Mouse (Mus musculus) neutrophil, adult 59 days (primary cell): ENCODE results near the gene Grm2. TPM values are rescaled to one million over a fixed set of nuclear protein-coding genes. Genes with fewer than 3 reads are reported as not detected.

Source experiments
- total RNA-seq, 2 experiments: library from RNA; stranded (reverse); gene quantifications; 1 replicate in 1 of 2; 2 replicates in 1 of 2; pipeline ENCODE4 v1.2.4; 2023

Gene Grm2
- not detected for total RNA-seq

DNA sequence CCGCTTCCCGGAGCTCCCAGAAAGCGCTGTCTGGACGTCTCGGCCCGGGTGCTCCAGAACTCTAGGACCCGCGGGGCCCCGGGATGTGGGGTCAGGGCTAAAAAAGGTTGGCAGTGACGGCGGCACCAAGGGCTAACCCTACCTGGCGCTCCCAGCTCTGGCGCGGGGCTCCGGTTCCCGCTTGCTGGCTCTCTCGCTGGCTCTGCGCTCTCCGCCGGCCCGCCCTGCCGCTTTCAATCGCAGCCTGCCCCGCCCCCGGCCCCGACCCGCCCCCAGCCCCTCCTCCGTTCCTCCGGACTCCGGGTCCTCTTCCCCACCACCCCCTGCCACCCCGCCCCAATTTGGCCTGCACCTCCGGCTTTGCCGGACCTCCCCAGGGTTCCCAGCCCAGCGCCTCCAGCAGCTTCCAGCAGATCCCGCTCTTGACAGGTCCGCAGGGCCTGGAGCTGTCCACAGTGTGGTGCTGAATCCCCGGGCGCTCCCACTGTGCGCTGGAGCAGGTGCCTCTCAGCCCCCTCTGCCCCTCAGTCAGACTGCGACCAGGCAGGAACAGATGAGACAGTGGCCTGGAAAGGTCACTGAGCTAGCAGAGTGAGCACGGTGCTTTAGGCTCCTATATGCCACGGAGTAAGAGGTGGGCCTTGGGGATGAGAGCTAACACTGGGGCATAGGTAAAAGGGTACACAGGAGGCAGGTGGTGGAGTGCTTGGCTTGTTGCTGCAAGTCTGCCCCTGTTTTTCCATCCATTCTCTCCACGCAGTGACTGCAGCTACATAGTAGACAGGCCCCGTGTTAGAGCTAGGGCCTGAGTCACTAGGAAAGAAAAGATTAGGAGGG, at the start of gene Grm2:
Grm2 (minus strand) TSS at position 199 of the 837 bp plus-strand sequence.

DNA sequence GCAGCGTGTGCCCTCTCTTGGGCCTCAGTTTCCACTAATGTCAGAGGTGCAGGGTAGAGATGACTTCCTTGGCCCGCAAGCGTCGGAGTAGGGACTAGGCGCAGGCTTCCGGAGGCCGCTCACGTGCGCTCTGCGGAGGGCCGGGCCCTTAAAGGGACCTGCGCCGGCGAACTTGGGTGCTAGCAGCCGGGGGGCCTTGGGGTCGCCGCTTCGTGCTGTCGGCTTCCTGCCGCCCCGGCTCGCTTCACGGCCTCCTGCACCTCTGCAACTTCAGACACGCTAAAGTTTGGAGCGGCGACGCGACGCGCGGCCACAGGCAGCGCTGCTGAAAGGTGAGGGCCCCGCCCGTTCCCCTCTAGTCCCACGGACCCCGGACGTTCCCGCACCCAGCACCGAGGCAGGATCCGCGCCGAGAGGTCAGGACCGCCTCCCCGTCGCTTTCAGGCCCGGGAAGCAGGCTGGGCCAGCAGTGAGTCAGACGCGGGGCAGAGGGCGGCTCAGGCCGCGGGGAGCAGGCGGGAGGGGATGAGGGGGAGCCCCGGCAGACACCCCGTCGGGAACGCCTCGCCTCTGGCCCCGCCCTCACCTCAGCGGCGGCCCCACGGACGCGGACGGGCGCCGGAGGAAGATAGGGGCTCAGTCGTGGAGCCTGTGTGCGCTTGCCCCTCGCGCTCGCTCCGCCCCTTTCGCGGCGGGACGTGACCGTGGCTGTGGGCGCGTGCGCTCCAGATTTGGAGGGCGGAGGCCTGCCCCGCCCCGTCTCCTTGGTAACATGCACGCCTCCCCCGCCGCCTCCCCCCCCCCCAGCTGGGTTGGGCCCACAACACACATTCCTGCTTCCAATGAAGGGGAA, 29.6 kb upstream of the Grm2 start, which contains the start of gene Tex264:
Tex264 (minus strand) TSS at position 679 of the 853 bp plus-strand sequence.

DNA sequence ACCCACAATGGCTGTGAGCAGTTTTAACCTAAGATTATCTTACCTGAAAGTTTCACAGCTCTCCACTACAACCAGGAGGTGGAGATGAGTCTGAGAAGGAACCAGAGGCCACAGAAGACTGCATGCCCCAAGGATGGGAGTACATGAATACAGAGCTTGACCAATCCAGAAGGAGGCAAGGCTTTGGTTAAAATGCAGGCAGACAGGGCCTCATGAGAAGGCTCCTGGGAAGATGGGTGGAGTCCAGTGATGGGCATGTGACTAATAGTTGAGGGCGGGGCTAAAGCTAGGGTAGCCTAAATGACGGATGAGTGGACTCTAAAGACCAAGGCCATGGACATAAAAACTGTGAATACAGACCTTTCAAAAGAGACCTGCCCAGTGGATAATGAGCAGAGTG, 29.6 kb downstream of the Grm2 start, which contains the start of gene Iqcf6:
Iqcf6 (plus strand) TSS at position 301 of the 400 bp plus-strand sequence.

Other genes starting within 250 kb of the Grm2 start
- gene Rpl29, start 226.6 kb downstream of the Grm2 start, total RNA-seq: 100 to 1,000 TPM; 362 to 383 TPM
- 1 to 10 TPM; 5.0 to 5.1 TPM for gene Acy1, start 217.8 kb downstream of the Grm2 start, total RNA-seq
- gene Abhd14b, start 208.6 kb downstream of the Grm2 start, total RNA-seq: 1 to 10 TPM; 2.5 TPM
- 1 to 10 TPM; 2.7 to 3.0 TPM for gene Abhd14a, start 208.4 kb downstream of the Grm2 start, total RNA-seq
- gene Pcbp4, start 202.8 kb downstream of the Grm2 start, total RNA-seq: 1 to 10 TPM in 1 of 2 experiments, under 1 TPM in 1; 0.71 to 1.5 TPM
- gene Gpr62, start 190.1 kb downstream of the Grm2 start, total RNA-seq: not detected
- gene Rrp9, start 180.1 kb downstream of the Grm2 start, total RNA-seq: 10 to 100 TPM in 1 of 2 experiments, 1 to 10 TPM in 1; 7.8 to 10.9 TPM
- 10 to 100 TPM; 20.3 to 20.6 TPM for gene Parp3, start 179.1 kb downstream of the Grm2 start, total RNA-seq
- gene Iqcf1, start 156.1 kb downstream of the Grm2 start, total RNA-seq: not detected
- gene Iqcf5, start 141.5 kb downstream of the Grm2 start, total RNA-seq: not detected
- not detected for gene Iqcf3, start 94.5 kb downstream of the Grm2 start, total RNA-seq
- not detected for gene Iqcf4, start 85.1 kb downstream of the Grm2 start, total RNA-seq
- gene Iqcf6, start 29.5 kb downstream of the Grm2 start, total RNA-seq: not detected
- 10 to 100 TPM in 1 of 2 experiments, 1 to 10 TPM in 1; 7.2 to 15.3 TPM for gene Tex264, start 29.8 kb upstream of the Grm2 start, total RNA-seq
- 10 to 100 TPM; 11.9 to 14.6 TPM for gene Rad54l2, start 133.1 kb upstream of the Grm2 start, total RNA-seq
- 1 to 10 TPM; 6.8 to 7.0 TPM for gene Dcaf1, start 165.8 kb upstream of the Grm2 start, total RNA-seq
- 10 to 100 TPM; 18.8 to 21.3 TPM for gene Rbm15b, start 231.3 kb upstream of the Grm2 start, total RNA-seq
- gene Manf, start 235.9 kb upstream of the Grm2 start, total RNA-seq: 10 to 100 TPM; 89.5 to 97.3 TPM